Mouse (Mus musculus) cerebellum, postnatal 4 days (tissue): Measurements from ENCODE around the gene Bok.

Experiments used
- DNase-seq, 2 experiments: peaks; one replicate each; pipeline ENCODE4 v3.0.0; 2022; ENCODE audit warnings: low spot score in 2 of 2, mixed read lengths in 1 of 2

Gene Bok

DNA sequence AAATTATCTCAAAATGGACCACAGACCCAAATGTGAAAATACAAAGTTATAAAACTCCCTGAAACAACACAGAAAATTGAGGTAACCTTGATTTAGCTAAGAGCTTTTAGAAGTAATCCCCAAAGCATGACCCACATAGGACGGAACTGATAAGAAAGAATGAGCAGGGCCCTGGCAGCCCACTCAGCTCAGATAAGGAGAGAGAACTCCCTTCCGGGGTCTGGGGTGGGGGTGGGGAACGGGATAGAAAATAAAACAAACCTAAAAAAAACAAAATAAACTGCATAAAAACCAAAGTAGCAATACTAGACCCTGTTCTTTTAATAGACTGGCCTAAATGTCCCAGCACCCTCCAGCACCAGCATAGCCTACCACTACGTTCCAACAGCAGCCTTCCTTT is 56.5 kb downstream of the Bok start:
- no peak for DNase-seq

DNA sequence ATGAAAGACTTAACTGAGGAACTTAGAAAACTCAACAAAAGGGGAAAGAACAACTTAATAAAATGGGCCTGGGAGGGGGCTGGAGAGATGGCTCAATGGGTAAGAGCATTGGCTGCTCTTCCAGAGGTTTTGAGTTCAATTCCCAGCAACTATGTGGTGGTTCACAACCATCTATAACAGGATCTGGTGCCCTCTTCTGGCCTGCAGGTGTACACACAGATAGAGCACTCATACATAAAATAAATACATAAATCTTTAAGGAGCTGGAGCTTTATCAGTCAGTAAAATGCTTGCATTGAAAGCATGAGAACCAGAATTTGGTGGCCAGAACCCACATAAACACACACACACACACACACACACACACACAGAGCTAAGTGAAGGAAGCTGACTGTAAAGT is 57.5 kb downstream of the Bok start:
- no peak for DNase-seq
